Mouse (Mus musculus) brain, adult 10 weeks (tissue): Measurements from ENCODE around the gene Meioc. TPM values are rescaled to one million over a fixed set of nuclear protein-coding genes. Genes with fewer than 3 reads are reported as not detected.

Source experiments
- polyA plus RNA-seq: library from polyadenylated mRNA; stranded (reverse); fragments of 350-450 nt; fragmentation: Illumina TruSeq; extraction: RNeasy Lipid Tissue Mini Kit (QIAGEN cat#74804); gene quantifications from one replicate; pipeline ENCODE4 v1.2.3, GENCODE M21; 2015; ENCODE audit warnings: low read depth, low replicate concordance

Gene Meioc
- polyA plus RNA-seq = not detected

GRCm38 (mm10) chr11:102663416-102663815 lies at the start of gene Meioc:
Gene Meioc (plus strand): TSS chr11:102663716.

GRCm38 (mm10) chr11:102697338-102698017 lies 34.0 kb downstream of the Meioc start, which contains the start of gene Ccdc43:
Gene Ccdc43 (minus strand): TSS chr11:102697782.

Other genes starting within 250 kb of the Meioc start
- 50.6 TPM for gene Grn, start 233.4 kb upstream of the Meioc start, polyA plus RNA-seq
- 45.0 TPM for gene Fam171a2, start 216.0 kb upstream of the Meioc start, polyA plus RNA-seq
- 4.9 TPM for gene Itga2b, start 193.6 kb upstream of the Meioc start, polyA plus RNA-seq
- gene Gpatch8, start 107.3 kb upstream of the Meioc start, polyA plus RNA-seq = 35.6 TPM
- 8.0 TPM for gene Gm11627, start 84.3 kb upstream of the Meioc start, polyA plus RNA-seq
- 5.4 TPM for gene Fzd2, start 59.3 kb upstream of the Meioc start, polyA plus RNA-seq
- 28.9 TPM for gene Ccdc43, start 34.1 kb downstream of the Meioc start, polyA plus RNA-seq
- gene Adam11, start 97.7 kb downstream of the Meioc start, polyA plus RNA-seq = 85.8 TPM
- 6.2 TPM for gene Gjc1, start 156.0 kb downstream of the Meioc start, polyA plus RNA-seq
- gene Higd1b, start 172.1 kb downstream of the Meioc start, polyA plus RNA-seq = 11.2 TPM
- 80.2 TPM for gene Eftud2, start 217.3 kb downstream of the Meioc start, polyA plus RNA-seq
- gene Ccdc103, start 217.5 kb downstream of the Meioc start, polyA plus RNA-seq = 4.4 TPM
- gene Fam187a, start 221.5 kb downstream of the Meioc start, polyA plus RNA-seq = 0.30 TPM
- 158 TPM for gene Gfap, start 237.2 kb downstream of the Meioc start, polyA plus RNA-seq